Mouse (Mus musculus) E14TG2a.4 (cell line): ENCODE results near the gene Myo10.

ENCODE experiments used
- H3K27me3 ChIP-seq: 2 replicates; pipeline ENCODE4 v1.6.1; 2014; ENCODE audit warnings: low read length, control low read depth; ENCODE audit not compliant: insufficient read depth
- H3K36me3 ChIP-seq: 2 replicates; pipeline ENCODE4 v1.6.1; 2014; ENCODE audit warnings: low read length, control low read depth; ENCODE audit not compliant: insufficient read depth
- H3K4me1 ChIP-seq: replicated peaks from 2 replicates; pipeline ENCODE4 v1.6.1; 2014; ENCODE audit warnings: low read depth, low read length, control low read depth
- H3K4me3 ChIP-seq: replicated peaks from 2 replicates; pipeline ENCODE4 v1.5.1; 2014; ENCODE audit warnings: mild to moderate bottlenecking, low read length
- H3K9me3 ChIP-seq: 2 replicates; pipeline ENCODE4 v1.6.1; 2014; ENCODE audit warnings: low read length, control low read depth
- CTCF ChIP-seq: conservative IDR thresholded peaks from 2 replicates; pipeline ENCODE4 v1.5.1; 2014; ENCODE audit warnings: low read length
- NANOG ChIP-seq: IDR thresholded peaks from 2 replicates; pipeline ENCODE4 v1.6.1; 2014; ENCODE audit warnings: borderline replicate concordance, low read length, mixed read lengths
- POU5F1 ChIP-seq: IDR thresholded peaks from 2 replicates; pipeline ENCODE4 v1.6.1; 2014; ENCODE audit warnings: low read length, borderline replicate concordance

The Myo10 gene

DNA sequence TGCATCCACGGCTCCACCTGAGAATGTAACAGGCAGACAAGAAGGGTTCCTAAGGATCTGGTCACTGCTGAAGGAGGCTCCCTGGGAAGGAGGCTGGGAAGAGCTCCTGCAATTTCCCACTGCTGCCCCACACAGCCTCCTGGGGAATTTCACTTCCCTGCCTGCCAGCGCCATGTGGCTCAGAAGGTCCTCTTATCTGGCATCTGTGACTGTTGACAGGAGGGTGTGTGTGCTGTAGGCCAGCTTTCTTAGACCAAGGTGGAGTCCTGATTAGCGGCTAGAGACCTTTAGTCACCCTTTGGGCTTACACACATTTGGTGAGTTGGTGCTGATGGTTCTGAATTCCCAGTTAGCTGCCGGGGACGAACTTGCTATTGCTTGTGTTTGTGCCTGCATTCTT is 28.0 kb downstream of the Myo10 start:
- H3K4me3 ChIP-seq = no peak overlapping the region
- H3K27me3 ChIP-seq = no peaks in the 10 kb centered on the region
- peaks cover 61% of the 10 kb centered on the region for H3K4me1 ChIP-seq
- H3K9me3 ChIP-seq = peaks cover 7% of the 10 kb centered on the region
- TF ChIP-seq POU5F1 = no peak
- no peak for TF ChIP-seq NANOG
- TF ChIP-seq CTCF = no peak
- no peaks in the 10 kb centered on the region for H3K36me3 ChIP-seq

GRCm38 (mm10) chr15:25651820-25652219 is 29.5 kb downstream of the Myo10 start:
- Histone ChIP-seq H3K27me3 (no peaks in the 10 kb centered on the region), H3K36me3 (no peaks in the 10 kb centered on the region), H3K4me1 (peaks cover 75% of the 10 kb centered on the region), H3K9me3 (peaks cover 7% of the 10 kb centered on the region), H3K4me3 (no peak overlapping the region)
- TF ChIP-seq CTCF (no peak), POU5F1 (no peak), NANOG (no peak)

- TF ChIP-seq POU5F1 (no peak), NANOG (no peak), CTCF (no peak)
- Histone ChIP-seq H3K9me3 (peaks cover 7% of the 10 kb centered on the region), H3K27me3 (no peaks in the 10 kb centered on the region), H3K36me3 (no peaks in the 10 kb centered on the region), H3K4me1 (peaks cover 80% of the 10 kb centered on the region), H3K4me3 (0 out of 2 replicates have a peak overlapping the region, but pooled peaks have one; percentile 18)
Measured at GRCm38 (mm10) chr15:25652368-25652767, 30.0 kb downstream of the Myo10 start.

- Histone ChIP-seq H3K36me3 (no peaks in the 10 kb centered on the region), H3K4me1 (peaks cover 86% of the 10 kb centered on the region), H3K4me3 (no peak overlapping the region), H3K27me3 (no peaks in the 10 kb centered on the region), H3K9me3 (peaks cover 4% of the 10 kb centered on the region)
- TF ChIP-seq CTCF (no peak), NANOG (no peak), POU5F1 (no peak)
Measured at GRCm38 (mm10) chr15:25652933-25653332, 30.6 kb downstream of the Myo10 start.

- Histone ChIP-seq H3K36me3 (no peaks in the 10 kb centered on the region), H3K4me1 (peaks cover 93% of the 10 kb centered on the region), H3K4me3 (no peak overlapping the region), H3K9me3 (no peaks in the 10 kb centered on the region), H3K27me3 (no peaks in the 10 kb centered on the region)
- no peak for TF ChIP-seq CTCF
Measured at GRCm38 (mm10) chr15:25653680-25654079, 31.4 kb downstream of the Myo10 start.

DNA sequence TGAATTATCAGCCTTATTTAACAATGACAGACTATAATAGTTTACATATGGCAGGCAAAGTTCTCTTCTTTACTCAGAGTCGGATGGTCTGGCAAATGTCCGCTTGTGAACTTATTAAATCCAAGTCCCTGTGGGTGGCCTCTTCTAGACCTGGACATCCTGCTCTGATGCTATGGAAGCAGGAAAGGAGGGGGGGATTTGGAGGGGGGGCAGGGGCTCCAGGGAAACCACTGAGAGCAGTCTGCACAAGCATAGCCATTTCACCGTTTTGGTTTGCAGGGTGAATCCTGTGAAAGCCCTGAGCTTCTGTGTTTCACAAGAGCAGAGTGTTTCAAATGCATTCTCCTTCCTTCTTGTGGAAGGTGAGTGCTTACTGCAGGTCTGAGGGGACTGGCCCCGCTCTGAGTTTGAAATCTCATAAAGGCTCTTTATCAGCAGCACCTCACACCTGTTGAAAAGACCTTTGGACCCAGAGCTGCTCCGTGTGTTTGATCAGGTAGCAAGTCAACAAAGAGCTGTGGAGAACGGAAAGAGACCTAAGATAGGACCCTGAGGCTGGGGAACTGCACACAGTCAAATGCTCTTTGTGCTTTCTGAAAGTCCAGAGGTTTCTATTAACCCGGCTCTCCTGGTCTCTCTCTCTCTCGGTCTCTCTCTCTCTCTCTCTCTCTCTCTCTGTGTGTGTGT is 40.7 kb downstream of the Myo10 start:
- no peaks in the 10 kb centered on the region for H3K9me3 ChIP-seq

DNA sequence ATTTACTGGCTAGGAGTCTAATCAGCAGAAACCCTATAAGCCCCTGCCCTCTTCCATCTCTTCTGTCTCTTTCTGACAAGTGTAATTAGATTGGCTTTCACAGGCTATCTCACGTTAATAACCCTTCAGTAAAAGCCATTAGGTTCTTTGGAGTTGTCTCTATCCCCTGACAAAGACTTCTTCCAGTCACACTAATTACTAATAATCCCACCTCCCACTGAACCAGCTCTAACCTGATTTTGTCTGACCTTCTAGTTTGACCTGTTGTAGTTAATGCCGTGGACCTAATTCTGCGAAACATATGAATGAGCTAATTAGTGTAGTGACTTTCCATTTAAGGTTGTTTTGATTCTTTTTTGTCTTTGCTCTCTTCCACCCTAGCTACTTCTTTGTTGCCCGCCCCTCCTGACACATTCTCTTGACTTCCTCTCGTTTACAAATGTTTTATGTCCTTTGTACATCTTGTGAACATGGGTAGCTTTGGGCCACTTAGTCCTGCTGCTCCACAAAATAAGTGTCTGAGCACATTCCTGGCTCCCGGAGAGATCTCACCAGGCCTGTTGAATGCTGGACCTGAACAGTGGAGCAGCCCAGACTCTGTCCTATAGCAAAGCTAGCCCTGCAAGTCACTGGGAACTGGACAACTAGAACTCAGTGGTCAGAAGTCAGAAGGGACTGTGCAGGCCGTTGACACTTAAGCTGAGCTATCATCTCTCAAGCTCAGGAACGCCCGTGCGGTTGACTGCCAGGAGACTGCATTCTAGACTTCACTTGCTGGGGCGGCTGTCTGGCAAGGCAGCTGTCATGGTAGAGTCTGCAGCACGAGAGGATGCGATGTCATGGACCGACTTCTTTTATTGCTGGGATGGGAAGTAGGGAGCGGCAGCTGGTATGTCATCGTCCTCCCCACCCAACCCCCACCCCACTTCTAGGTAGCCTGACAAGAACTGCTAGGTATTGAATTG is 47.2 kb downstream of the Myo10 start:
- Histone ChIP-seq H3K36me3 (0 out of 2 replicates have a peak, but pooled peaks cover 5% of the 10 kb centered on the region), H3K4me3 (no peak overlapping the region), H3K27me3 (no peaks in the 10 kb centered on the region), H3K9me3 (no peaks in the 10 kb centered on the region), H3K4me1 (peaks cover 82% of the 10 kb centered on the region)
- peak; percentile 36; the same call in 1 of the 2 replicates for TF ChIP-seq NANOG
- TF ChIP-seq POU5F1 = no peak
- no peak for TF ChIP-seq CTCF

More for the DNA sequence above, 40.7 kb downstream of the Myo10 start:
- Histone ChIP-seq H3K4me3 (no peak overlapping the region), H3K36me3 (0 out of 2 replicates have a peak, but pooled peaks cover 4% of the 10 kb centered on the region), H3K27me3 (no peaks in the 10 kb centered on the region), H3K4me1 (peaks cover 55% of the 10 kb centered on the region)
- no peak for TF ChIP-seq CTCF
- no peak for TF ChIP-seq POU5F1
- TF ChIP-seq NANOG = no peak

GRCm38 (mm10) chr15:25673231-25673980 is 51.1 kb downstream of the Myo10 start:
- Histone ChIP-seq H3K27me3 (peaks cover 3% of the 10 kb centered on the region; the same call in 1 of the 2 replicates), H3K4me1 (peaks cover 90% of the 10 kb centered on the region), H3K4me3 (no peak overlapping the region), H3K36me3 (no peaks in the 10 kb centered on the region), H3K9me3 (no peaks in the 10 kb centered on the region)
- TF ChIP-seq POU5F1 = no peak
- no peak for TF ChIP-seq CTCF
- no peak for TF ChIP-seq NANOG
